Mouse (Mus musculus): Measurements from ENCODE around the gene Dapk2.

Gene Dapk2

GRCm38 (mm10) chr9:66142265-66142664, 15.8 kb upstream of the Dapk2 start:
- no peak for DNase-seq (ENCODE audit: low read depth, low spot score)

- peak; percentile 63 for DNase-seq (ENCODE audit: low read depth, low spot score)
Observed at GRCm38 (mm10) chr9:66144248-66144647, 13.8 kb upstream of the Dapk2 start.

- DNase-seq (ENCODE audit: low read depth, low spot score) = no peak
Observed at GRCm38 (mm10) chr9:66146141-66146540, 11.9 kb upstream of the Dapk2 start.

GRCm38 (mm10) chr9:66152011-66152410, 6.0 kb upstream of the Dapk2 start:
- DNase-seq (ENCODE audit: low read depth, low spot score) = no peak

DNA sequence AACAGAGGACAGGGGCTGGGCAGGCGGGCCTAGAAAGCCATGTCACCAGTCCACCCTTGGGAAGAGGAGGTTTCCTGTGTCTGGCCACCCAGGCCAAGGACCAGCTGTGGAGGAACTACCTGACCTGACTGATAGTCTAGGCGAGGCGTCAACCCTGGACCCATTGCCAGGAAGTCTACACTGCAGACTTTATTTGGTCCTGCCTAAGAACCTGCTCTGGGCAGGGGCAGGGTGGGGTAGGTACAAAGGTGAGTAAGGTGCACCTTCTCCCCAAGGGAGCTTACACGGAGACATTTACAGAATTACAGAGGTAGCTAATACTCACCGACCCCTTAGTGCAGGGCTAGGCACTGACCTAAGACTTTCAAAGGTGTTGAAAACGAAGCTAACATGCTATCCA, 4.4 kb upstream of the Dapk2 start:
- no peak for DNase-seq (ENCODE audit: low read depth, low spot score)

GRCm38 (mm10) chr9:66154013-66154412, 4.0 kb upstream of the Dapk2 start:
- DNase-seq (ENCODE audit: low read depth, low spot score) = no peak

DNA sequence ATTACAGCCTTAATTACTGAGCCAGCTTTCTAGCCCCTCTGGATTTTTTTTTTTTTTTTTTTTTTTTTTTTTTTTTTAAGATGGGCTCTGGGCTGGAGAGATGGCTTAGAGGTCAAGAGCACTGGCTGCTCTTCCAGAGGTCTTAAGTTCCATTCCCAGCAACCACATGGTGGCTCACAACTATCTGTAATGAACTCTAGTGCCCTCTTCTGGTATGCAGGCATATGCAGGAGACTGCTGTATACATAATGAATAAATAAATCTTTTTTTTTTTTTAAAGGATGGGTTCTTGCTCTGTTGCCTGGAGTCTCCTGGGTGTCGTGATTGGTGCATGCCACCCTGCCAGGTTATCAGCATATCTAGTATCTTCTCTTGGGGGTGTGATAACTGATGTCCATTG, 2.5 kb upstream of the Dapk2 start:
- DNase-seq (ENCODE audit: low read depth, low spot score) = no peak

DNA sequence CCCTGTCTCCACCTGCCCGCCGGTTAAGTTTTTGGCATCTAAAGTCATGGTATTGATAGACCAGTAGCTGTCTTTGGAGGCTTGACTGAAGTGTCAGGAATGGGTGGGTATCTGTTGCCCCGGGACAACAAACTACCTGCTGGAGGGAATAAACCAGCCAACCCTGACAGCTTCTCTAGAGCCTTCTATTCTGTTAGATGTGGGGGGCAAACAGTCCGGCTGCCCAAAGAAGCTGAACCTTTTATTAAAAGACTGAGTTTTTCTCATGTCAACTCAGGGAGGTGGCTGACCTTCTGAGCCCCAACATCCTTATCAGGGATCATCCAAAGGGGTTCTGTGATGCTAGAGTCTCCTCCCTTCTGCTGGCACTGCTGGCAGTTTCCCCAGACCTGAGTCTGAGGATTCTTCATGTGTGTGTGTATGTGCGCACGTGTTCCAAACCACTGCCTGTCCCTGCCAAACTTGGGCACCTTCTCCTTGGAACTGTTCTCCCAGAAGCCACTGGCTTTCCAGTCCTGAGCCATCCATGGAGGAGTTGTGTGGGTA, 935 bp downstream of the Dapk2 start:
- no peak for DNase-seq (ENCODE audit: low read depth, low spot score)

GRCm38 (mm10) chr9:66160155-66160554, 2.1 kb downstream of the Dapk2 start:
- no peak for DNase-seq (ENCODE audit: low read depth, low spot score)

GRCm38 (mm10) chr9:66162995-66163394, 5.0 kb downstream of the Dapk2 start:
- DNase-seq (ENCODE audit: low read depth, low spot score) = peak; percentile 89

DNA sequence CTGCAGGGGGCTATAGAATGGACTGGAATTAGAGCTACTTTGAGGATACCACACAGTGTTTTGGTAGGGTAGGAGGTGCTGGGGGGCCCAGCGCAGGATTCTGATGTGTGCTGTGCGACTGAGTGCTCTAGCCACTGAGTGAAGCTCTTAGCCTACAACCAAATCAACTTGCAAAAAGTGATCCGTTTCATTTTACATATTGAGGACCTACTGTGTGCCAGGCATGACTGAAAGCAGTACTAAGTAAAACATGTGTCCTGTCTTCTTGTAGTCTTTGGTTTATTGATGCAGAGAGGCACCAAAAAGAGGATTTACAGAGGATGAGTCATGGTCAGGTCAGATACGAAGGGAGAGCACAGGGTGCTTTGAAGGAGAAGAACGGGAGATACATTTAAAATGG, 9.2 kb downstream of the Dapk2 start:
- DNase-seq (ENCODE audit: low read depth, low spot score) = no peak

GRCm38 (mm10) chr9:66168233-66168632, 10.2 kb downstream of the Dapk2 start:
- no peak for DNase-seq (ENCODE audit: low read depth, low spot score)

- DNase-seq (ENCODE audit: low read depth, low spot score) = no peak
Observed at GRCm38 (mm10) chr9:66170506-66170905, 12.5 kb downstream of the Dapk2 start.

DNA sequence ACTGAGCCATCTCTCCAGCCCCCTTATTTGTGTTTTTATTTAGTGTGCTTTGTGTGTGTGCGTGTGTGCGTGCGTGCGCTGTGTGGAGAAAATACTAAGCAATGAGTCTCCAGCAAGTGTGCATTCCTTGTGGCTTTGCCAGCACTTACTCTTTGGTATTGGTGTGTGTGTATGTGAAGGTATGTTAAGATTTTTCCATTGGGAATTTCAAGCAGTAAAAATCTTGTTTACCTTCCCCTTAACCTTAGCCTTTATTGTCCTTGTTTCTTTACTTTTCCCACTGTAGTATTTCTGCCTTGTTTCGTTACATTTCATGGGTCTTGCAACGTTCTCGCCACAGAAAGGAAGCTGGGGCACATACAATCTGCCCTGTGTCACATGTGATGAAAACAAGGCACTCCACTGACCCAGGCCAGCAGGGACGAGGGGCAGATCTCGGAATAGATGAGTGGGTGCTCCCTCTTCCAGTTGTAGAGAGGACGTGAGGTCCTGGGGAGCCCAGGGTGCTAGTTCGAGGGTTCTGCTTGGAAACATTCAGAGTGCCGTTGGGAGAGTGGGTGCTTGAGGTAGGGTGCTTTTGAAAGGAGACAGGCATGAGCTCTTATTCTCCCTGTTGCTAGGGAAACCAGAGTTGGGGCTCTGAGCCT, 13.4 kb downstream of the Dapk2 start:
- DNase-seq (ENCODE audit: low read depth, low spot score) = no peak

- DNase-seq (ENCODE audit: low read depth, low spot score) = no peak
Observed at GRCm38 (mm10) chr9:66173316-66173855, 15.4 kb downstream of the Dapk2 start.

- DNase-seq (ENCODE audit: low read depth, low spot score) = no peak
Observed at GRCm38 (mm10) chr9:66174985-66175384, 17.0 kb downstream of the Dapk2 start.

DNA sequence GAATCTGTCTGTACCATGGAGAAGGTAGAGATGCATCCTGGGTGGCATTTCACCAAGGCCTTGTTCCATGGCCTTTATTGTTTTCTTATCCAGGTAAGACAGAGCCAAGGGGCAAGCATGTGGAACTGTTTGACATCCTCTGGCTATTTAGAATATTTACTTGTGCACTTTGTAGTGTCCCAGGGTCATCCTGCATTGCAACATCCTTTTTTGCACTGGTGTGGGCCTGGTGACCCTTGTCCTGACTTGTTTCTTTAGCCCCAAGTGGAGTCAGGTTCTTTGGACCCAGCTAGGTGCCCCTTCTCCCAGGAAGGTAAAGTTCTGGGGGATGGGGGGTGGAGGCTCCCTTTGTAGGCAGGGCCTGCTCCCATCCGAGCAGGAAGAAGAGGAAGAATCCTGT, 20.0 kb downstream of the Dapk2 start:
- DNase-seq (ENCODE audit: low read depth, low spot score) = no peak

GRCm38 (mm10) chr9:66179795-66180194, 21.8 kb downstream of the Dapk2 start:
- peak; percentile 62 for DNase-seq (ENCODE audit: low read depth, low spot score)

- DNase-seq (ENCODE audit: low read depth, low spot score) = no peak
Observed at GRCm38 (mm10) chr9:66181126-66181825, 23.3 kb downstream of the Dapk2 start.

- no peak for DNase-seq (ENCODE audit: low read depth, low spot score)
Observed at GRCm38 (mm10) chr9:66181826-66182678, 24.0 kb downstream of the Dapk2 start.

GRCm38 (mm10) chr9:66182679-66182993, 24.6 kb downstream of the Dapk2 start:
- no peak for DNase-seq (ENCODE audit: low read depth, low spot score)

DNA sequence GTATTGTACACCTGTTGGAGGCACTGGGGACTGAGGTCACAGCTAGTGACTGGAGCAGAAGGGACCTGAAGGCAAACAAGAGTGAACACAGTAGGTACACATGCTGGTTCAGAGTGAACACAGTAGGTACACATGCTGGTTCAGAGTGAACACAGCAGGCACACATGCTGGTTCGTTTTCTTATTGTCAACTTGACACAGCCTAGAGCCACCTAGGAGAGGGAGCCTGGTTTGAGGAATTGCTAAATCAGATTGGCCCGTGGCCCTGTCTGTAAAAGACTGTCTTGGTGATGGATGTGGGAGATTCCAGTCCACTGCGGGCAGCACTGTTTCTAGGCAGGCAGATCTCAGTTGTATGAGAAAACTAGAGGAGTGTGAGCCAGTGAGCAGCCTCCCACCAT, 25.0 kb downstream of the Dapk2 start:
- DNase-seq (ENCODE audit: low read depth, low spot score) = no peak
